Mouse (Mus musculus): ENCODE measurements around the gene 3110082J24Rik. TPM values are rescaled to one million over a fixed set of nuclear protein-coding genes. Genes with fewer than 3 reads are reported as not detected.

The 3110082J24Rik gene
- polyA plus RNA-seq, 1 experiment from 2014 or later: not detected

DNA sequence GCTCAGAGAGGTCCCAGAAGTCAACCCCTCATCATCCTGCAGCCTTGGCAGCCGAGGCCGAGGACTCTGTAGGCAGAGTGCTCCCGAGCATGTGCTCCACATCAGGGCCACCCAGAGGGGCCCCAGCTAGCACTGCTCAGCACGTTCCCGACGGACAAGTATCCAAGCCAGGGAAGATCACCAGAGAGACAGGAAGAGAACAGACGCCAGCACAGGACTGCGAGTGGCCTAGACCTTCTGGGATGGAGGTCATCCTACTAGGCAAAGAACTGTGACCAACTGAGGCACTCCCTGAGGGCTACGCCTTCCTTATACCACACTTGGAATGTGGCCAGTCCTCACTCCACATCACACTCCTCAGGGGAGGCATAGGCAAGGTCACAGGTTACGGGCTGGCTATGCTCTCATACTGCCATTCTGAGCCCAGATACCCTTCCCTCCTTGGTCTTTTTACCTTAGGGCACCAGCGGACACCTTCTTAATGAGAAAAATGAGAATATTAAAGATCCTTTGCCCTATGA lies 29.9 kb upstream of the 3110082J24Rik start:
- Histone ChIP-seq H3K4me3 (replicated peaks) (no peak overlapping the region), H3K9ac (no peak overlapping the region), H3K9me3 (replicated peaks) (no peaks in the 10 kb centered on the region), H3K27ac (no peak overlapping the region), H3K27me3 (no peaks in the 10 kb centered on the region), H3K4me2 (no peak overlapping the region), H3K36me3 (peaks cover 86% of the 10 kb centered on the region), H3K4me1 (no peaks in the 10 kb centered on the region)
- ATAC-seq (replicated peaks; ENCODE audit: low FRiP score): no peak
- 88% methylated on average over 11 of the region's 11 CpGs for WGBS

DNA sequence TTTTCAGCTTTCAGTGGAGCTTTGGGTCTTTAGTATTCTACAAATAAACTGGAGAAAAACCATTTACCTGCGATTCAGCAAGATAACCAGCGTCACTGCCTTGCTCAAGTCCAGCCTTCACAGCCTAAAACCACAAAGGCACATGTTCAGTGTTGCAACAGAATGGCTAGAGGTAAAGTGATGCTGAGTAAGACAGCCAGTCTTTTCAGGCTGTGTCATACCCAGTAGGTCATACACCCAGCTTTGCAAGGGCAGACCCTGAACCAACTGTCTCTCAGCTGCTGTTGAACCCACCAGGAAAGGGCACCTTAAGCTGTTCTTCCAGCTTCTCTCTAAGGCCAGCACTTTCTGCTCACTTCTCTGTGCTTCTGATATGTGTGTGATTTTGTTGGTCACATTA lies 26.3 kb upstream of the 3110082J24Rik start:
- no peak overlapping the region for H3K4me3 ChIP-seq (replicated peaks)
- ATAC-seq (replicated peaks; ENCODE audit: low FRiP score): no peak
- no peak overlapping the region for H3K4me2 ChIP-seq
- no peak overlapping the region for H3K27ac ChIP-seq
- no peaks in the 10 kb centered on the region for H3K4me1 ChIP-seq
- H3K9ac ChIP-seq: no peak overlapping the region
- H3K9me3 ChIP-seq (replicated peaks): no peaks in the 10 kb centered on the region
- peaks cover 87% of the 10 kb centered on the region for H3K36me3 ChIP-seq
- WGBS: 96% methylated on average over 2 of the region's 2 CpGs
- H3K27me3 ChIP-seq: no peaks in the 10 kb centered on the region

DNA sequence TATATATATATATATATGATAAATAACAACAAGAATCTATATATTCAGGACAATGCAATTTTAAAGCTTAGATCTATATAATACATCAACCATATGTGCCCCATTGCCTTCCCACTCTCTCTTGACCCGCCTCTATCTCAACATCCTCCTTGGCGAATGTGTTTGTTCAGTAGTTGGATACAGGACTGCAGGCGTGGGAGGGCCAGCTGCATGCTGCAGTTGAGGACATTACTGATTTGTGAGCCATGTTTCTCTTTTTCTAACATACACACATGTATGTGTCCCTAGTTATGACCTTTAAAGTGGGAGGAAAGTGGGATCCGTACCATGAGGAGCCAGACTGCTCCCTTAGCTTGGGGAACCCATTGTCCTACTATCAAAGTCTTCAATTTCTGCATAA lies 25.4 kb upstream of the 3110082J24Rik start:
- Histone ChIP-seq H3K9ac (no peak overlapping the region), H3K4me3 (replicated peaks) (no peak overlapping the region), H3K4me2 (no peak overlapping the region), H3K4me1 (no peaks in the 10 kb centered on the region), H3K27me3 (no peaks in the 10 kb centered on the region), H3K36me3 (peaks cover 92% of the 10 kb centered on the region), H3K27ac (no peak overlapping the region), H3K9me3 (replicated peaks) (no peaks in the 10 kb centered on the region)
- ATAC-seq (replicated peaks; ENCODE audit: low FRiP score): no peak
- 62% methylated on average over 4 of the region's 4 CpGs for WGBS

DNA sequence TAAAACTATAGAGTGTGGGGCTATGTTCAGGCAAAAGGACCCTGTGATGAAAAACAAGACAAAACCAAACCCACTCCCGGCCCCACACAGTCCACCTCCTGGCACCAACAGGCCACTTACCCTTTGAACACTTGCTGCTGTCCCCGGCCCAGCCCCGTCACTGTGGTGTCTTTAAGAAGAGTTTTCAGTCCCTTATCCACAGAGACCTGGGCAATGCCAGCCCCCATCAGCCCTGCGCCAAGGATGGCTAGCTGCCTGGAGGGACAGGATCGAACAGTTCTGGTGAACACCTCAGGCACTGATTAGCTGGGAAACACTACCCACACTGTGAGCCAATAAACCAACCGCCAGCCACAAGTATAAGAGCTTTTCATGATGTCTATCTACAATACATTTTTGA lies 22.8 kb upstream of the 3110082J24Rik start:
- no peaks in the 10 kb centered on the region for H3K27me3 ChIP-seq
- ATAC-seq (replicated peaks; ENCODE audit: low FRiP score): no peak

DNA sequence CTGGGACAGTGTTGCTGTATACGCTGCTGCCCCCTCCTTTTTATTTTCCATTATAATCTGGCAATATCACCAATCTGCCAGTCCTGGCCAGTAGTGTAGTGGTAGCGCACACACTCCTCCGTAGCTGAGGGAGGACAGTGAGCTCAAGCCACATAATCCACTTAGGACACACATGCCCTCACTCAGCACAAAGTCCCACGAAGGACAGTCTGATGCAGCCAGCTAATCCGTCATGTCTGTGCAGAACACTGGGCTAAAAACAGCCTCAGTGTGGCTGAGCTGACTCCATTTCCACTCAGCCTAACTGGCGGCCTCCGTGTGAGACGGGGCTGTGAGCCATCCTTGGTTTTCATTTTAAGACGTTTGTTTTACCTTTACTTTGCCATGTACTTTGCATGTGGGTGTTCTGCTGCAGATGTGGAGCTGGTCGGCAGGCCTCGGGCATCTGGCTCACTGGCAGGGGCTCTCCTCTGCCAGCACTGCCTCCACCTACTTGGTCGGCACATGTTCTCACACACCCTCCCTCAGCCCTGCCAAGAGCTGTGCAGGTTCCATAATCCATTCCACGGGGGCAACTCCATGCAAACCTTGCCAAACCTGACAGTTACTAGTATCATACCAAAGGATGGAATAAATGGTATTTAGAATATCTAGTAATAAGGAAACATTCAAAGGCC lies 22.2 kb upstream of the 3110082J24Rik start:
- Histone ChIP-seq H3K9ac (no peak overlapping the region), H3K4me3 (replicated peaks) (no peak overlapping the region), H3K4me2 (no peak overlapping the region), H3K27ac (no peak overlapping the region), H3K4me1 (no peaks in the 10 kb centered on the region), H3K36me3 (peaks cover 95% of the 10 kb centered on the region), H3K9me3 (replicated peaks) (no peaks in the 10 kb centered on the region), H3K27me3 (no peaks in the 10 kb centered on the region)
- WGBS: 96% methylated on average over 13 of the region's 13 CpGs
- no peak for ATAC-seq (replicated peaks; ENCODE audit: low FRiP score)

More for the DNA sequence above, 22.8 kb upstream of the 3110082J24Rik start:
- 89% methylated on average over 6 of the region's 6 CpGs for WGBS
- no peak overlapping the region for H3K27ac ChIP-seq
- no peak overlapping the region for H3K9ac ChIP-seq
- H3K4me1 ChIP-seq: no peaks in the 10 kb centered on the region
- H3K4me2 ChIP-seq: no peak overlapping the region
- peaks cover 95% of the 10 kb centered on the region for H3K36me3 ChIP-seq
- H3K4me3 ChIP-seq (replicated peaks): no peak overlapping the region
- H3K9me3 ChIP-seq (replicated peaks): no peaks in the 10 kb centered on the region

DNA sequence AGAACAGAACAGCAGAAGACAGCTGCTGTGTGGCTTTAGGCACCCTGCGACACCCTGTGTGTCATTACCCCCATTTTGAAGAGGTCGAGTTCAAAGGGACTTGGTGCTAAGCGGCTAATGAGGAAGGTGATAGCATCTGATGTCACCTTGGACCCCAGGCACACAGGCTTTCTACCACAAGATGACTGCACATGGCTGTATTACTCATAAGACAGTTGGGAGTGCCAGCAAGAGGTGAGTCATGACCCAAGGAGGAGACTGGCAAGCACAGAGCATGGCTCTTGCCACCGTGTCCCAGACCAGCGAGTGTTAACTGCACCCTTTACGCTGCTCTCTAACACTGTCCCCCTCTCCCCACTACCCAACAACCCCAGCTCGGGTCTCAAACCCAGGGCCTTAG lies 20.9 kb upstream of the 3110082J24Rik start:
- WGBS: 81% methylated on average over 7 of the region's 7 CpGs
- no peaks in the 10 kb centered on the region for H3K27me3 ChIP-seq
- H3K36me3 ChIP-seq: peaks cover 95% of the 10 kb centered on the region
- H3K4me3 ChIP-seq (replicated peaks): no peak overlapping the region
- ATAC-seq (replicated peaks; ENCODE audit: low FRiP score): no peak
- H3K27ac ChIP-seq: no peak overlapping the region
- H3K4me1 ChIP-seq: no peaks in the 10 kb centered on the region
- no peaks in the 10 kb centered on the region for H3K9me3 ChIP-seq (replicated peaks)
- H3K4me2 ChIP-seq: no peak overlapping the region
- no peak overlapping the region for H3K9ac ChIP-seq

DNA sequence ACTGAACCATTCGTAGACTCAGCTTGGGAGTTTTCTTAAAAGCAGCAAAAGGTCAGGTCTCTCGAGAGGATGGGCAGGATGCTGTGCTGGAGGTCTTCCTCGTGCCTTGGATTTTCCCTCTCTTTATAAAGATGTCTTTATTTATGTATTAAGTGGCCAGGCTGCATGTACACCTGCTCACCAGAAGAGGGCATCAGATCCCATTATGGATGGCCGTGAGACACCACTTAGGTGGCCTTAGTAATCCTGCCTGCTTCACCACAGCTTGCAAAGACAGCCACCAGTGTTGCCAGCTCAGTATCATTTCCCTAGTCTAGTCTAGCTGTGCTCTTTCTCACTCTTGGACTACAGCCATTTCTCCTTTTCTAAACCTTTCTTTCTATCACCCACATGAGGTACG lies 19.7 kb upstream of the 3110082J24Rik start:
- H3K9ac ChIP-seq: no peak overlapping the region
- H3K36me3 ChIP-seq: peaks cover 100% of the 10 kb centered on the region
- no peaks in the 10 kb centered on the region for H3K27me3 ChIP-seq
- H3K4me3 ChIP-seq (replicated peaks): no peak overlapping the region
- 43% methylated on average over 5 of the region's 5 CpGs for WGBS
- no peak overlapping the region for H3K4me2 ChIP-seq
- no peaks in the 10 kb centered on the region for H3K4me1 ChIP-seq
- H3K9me3 ChIP-seq (replicated peaks): no peaks in the 10 kb centered on the region
- no peak for ATAC-seq (replicated peaks; ENCODE audit: low FRiP score)
- no peak overlapping the region for H3K27ac ChIP-seq

DNA sequence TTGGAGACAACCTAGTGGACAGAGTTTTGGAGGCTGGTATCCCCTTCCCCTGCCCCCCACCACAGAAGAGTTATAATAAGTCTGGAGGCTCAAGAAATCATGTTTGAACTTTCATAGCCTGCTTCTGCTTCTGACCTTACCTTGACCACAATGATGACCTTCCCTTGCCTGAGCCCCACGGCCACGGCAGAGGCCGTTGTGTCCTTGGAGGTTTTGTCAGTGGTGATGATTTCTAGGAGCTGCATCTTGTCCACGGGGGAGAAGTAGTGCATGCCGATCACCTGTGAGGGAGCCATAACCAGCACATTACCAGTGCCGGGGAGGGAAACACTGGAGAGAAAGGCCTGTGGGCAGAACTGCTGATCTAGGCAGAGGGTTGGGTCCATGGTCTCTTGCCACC lies 16.6 kb upstream of the 3110082J24Rik start:
- Histone ChIP-seq H3K9me3 (replicated peaks) (no peaks in the 10 kb centered on the region), H3K4me3 (replicated peaks) (no peak overlapping the region), H3K9ac (no peak overlapping the region), H3K27ac (no peak overlapping the region), H3K4me2 (no peak overlapping the region), H3K27me3 (no peaks in the 10 kb centered on the region), H3K36me3 (peaks cover 97% of the 10 kb centered on the region), H3K4me1 (peaks cover 10% of the 10 kb centered on the region; the same call in 1 of the 2 replicates)
- 90% methylated on average over 6 of the region's 6 CpGs for WGBS
- no peak for ATAC-seq (replicated peaks; ENCODE audit: low FRiP score)

DNA sequence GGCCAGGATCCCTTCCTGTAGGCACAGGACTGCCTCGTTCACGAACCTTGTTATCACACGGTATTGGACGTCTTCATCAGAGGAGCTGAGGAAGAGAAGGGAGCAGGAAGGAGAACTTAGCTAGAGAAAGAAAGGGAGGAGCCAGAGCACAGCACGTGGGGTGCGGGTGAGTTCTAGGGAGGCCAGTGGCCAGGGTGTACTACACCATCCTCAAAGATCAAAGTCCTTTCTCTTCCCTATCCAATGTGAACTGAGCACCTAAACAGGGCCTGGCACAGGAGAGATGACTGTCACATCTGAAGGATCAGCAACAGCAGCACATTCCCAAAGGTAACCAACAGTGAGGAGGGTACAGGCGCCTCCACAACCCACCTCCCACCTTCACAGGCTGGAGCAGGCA lies 14.2 kb upstream of the 3110082J24Rik start:
- WGBS: 81% methylated on average over 7 of the region's 7 CpGs
- Histone ChIP-seq H3K4me1 (peaks cover 10% of the 10 kb centered on the region; the same call in 1 of the 2 replicates), H3K4me3 (replicated peaks) (no peak overlapping the region), H3K27ac (peak overlapping the region; percentile 41; the same call in 1 of the 2 replicates), H3K9me3 (replicated peaks) (no peaks in the 10 kb centered on the region), H3K36me3 (peaks cover 81% of the 10 kb centered on the region), H3K9ac (no peak overlapping the region), H3K4me2 (no peak overlapping the region), H3K27me3 (peaks cover 15% of the 10 kb centered on the region)
- ATAC-seq (replicated peaks; ENCODE audit: low FRiP score): no peak

DNA sequence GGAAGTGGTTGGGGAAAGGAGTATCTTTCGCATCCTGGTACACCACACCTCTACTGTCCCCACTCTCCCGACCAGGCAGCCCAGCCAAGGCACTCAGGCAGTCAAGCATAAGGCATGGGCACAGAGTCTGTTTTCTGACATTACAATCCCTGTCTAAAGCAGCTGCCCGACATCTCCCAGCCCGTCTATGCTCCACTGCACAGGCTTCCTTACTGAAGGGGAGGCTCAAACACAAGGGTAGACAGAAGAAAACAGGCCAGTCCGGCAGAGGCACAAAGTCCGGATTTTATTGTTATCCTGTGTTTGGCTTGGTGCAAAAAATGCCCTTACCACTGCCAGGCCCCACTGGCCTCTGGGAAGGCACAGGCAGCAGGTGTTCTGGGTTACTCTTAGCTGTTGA lies 13.3 kb upstream of the 3110082J24Rik start:
- Histone ChIP-seq H3K4me1 (peaks cover 19% of the 10 kb centered on the region), H3K9ac (no peak overlapping the region), H3K4me2 (no peak overlapping the region), H3K9me3 (replicated peaks) (no peaks in the 10 kb centered on the region), H3K27ac (0 out of 2 replicates have a peak overlapping the region, but pooled peaks have one; percentile 41), H3K27me3 (peaks cover 24% of the 10 kb centered on the region), H3K4me3 (replicated peaks) (no peak overlapping the region), H3K36me3 (peaks cover 71% of the 10 kb centered on the region)
- 52% methylated on average over 6 of the region's 6 CpGs for WGBS
- peak; percentile 68 for ATAC-seq (replicated peaks; ENCODE audit: low FRiP score)

DNA sequence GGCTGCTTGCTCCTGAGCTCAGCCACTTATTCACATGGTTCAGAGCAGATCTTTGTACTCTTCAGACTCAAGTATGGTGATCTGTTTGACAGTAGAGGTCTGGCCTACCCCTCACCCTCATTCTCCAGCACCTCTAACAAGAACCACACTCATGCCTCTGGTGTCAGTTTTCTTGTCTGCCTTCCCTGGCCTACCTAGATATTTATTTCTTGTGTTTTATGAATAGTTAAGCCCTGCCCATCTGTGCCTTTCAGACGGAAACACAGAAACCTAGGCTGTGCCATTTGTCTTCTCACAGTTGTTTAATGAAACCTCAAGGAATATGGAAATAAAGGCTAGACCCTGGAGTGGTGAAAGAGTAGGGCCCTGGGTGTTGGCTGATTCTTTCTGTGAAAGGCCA lies 12.1 kb upstream of the 3110082J24Rik start:
- Histone ChIP-seq H3K4me1 (peaks cover 28% of the 10 kb centered on the region), H3K4me2 (no peak overlapping the region), H3K9me3 (replicated peaks) (no peaks in the 10 kb centered on the region), H3K27me3 (peaks cover 35% of the 10 kb centered on the region), H3K36me3 (peaks cover 60% of the 10 kb centered on the region), H3K4me3 (replicated peaks) (no peak overlapping the region), H3K9ac (no peak overlapping the region), H3K27ac (no peak overlapping the region)
- ATAC-seq (replicated peaks; ENCODE audit: low FRiP score): no peak
- WGBS: 82% methylated on average over 1 of the region's 1 CpGs

DNA sequence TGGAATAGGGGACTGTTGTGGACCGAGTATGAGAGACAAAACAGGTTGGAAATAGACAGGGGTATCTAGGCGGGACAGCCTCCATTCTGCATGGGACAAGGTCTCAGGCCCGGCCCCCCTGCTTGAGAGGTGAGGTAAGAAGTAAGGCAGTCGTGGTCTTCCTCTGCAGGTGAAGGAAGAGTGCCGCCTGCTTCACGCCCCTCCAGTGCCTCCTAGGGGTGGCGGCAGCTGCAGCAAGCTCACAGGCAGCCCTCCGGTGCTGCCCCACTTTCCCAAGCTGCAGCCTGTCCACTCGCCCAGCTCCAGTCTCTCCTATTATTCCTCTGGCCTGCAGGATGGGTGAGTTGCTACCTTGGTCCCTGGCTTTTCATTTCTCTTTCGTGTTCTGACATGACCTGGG lies 9.8 kb upstream of the 3110082J24Rik start:
- peaks cover 37% of the 10 kb centered on the region for H3K36me3 ChIP-seq
- H3K27ac ChIP-seq: no peak overlapping the region
- no peak overlapping the region for H3K4me2 ChIP-seq
- no peak overlapping the region for H3K9ac ChIP-seq
- peaks cover 39% of the 10 kb centered on the region for H3K4me1 ChIP-seq
- no peaks in the 10 kb centered on the region for H3K9me3 ChIP-seq (replicated peaks)
- H3K4me3 ChIP-seq (replicated peaks): no peak overlapping the region
- peaks cover 56% of the 10 kb centered on the region for H3K27me3 ChIP-seq
- no peak for ATAC-seq (replicated peaks; ENCODE audit: low FRiP score)
- WGBS: 31% methylated on average over 10 of the region's 10 CpGs

DNA sequence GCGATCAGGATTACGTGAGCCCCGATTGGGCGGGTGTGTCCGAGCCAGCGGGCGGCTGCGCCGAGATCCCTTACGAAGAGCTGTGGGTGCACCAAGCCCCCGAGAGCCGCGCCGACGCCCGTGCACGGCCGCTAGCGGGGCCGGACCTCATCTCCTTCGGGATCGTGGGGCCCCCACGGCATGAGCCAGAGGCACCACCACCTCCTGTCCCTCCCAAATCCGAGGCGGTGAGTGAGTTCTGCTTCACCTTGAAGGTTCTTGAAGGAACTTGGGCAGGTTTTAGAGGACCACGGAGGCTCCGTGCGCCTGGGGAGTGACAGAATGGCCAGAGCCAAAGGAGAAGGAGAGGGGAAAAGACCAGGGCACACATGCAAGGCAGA lies 8.9 kb upstream of the 3110082J24Rik start:
- H3K27ac ChIP-seq: no peak overlapping the region
- peaks cover 58% of the 10 kb centered on the region for H3K27me3 ChIP-seq
- peak; percentile 8 for ATAC-seq (replicated peaks; ENCODE audit: low FRiP score)

More for the DNA sequence above, 8.9 kb upstream of the 3110082J24Rik start:
- peaks cover 27% of the 10 kb centered on the region for H3K36me3 ChIP-seq
- WGBS: under 1% methylated on average over 28 of the region's 28 CpGs
- peaks cover 49% of the 10 kb centered on the region for H3K4me1 ChIP-seq
- peak overlapping the region; percentile 58 for H3K9ac ChIP-seq
- H3K4me2 ChIP-seq: peak overlapping the region; percentile 97
- H3K9me3 ChIP-seq (replicated peaks): no peaks in the 10 kb centered on the region
- peak overlapping the region; percentile 61 for H3K4me3 ChIP-seq (replicated peaks)

Data from kidney, embryonic 15.5 days (tissue).